Mouse (Mus musculus): ENCODE measurements around the gene Gm20662. TPM values are rescaled to one million over a fixed set of nuclear protein-coding genes. Genes with fewer than 3 reads are reported as not detected.

Gm20662 gene
- polyA plus RNA-seq, 1 experiment from 2014 or later = 0.61 TPM

GRCm38 (mm10) chr9:107971690-107972541 is 24.2 kb upstream of the Gm20662 start:
- Histone ChIP-seq H3K9me3 (ENCODE audit: control insufficient read depth, low read length) (no peaks in the 10 kb centered on the region), H3K4me3 (ENCODE audit: low read length) (no peak overlapping the region), H3K27me3 (ENCODE audit: control insufficient read depth, insufficient read depth, low read length) (no peaks in the 10 kb centered on the region), H3K9ac (ENCODE audit: low read depth, low read length) (no peak overlapping the region), H3K4me1 (ENCODE audit: control insufficient read depth, insufficient read depth, low read length) (peaks cover 4% of the 10 kb centered on the region; the same call in 1 of the 2 replicates), H3K4me2 (replicated peaks; ENCODE audit: low read depth, low read length) (no peak overlapping the region), H3K36me3 (ENCODE audit: control insufficient read depth, insufficient read depth, low read length) (peaks cover 25% of the 10 kb centered on the region), H3K27ac (ENCODE audit: low read depth, low read length) (no peak overlapping the region)
- no peak for ATAC-seq (ENCODE audit: low FRiP score, low TSS enrichment)
- WGBS = 67% methylated on average over 8 of the region's 8 CpGs

- H3K27me3 ChIP-seq (ENCODE audit: control insufficient read depth, insufficient read depth, low read length) = no peaks in the 10 kb centered on the region
- H3K4me3 ChIP-seq (ENCODE audit: low read length) = no peak overlapping the region
- no peak for ATAC-seq (ENCODE audit: low FRiP score, low TSS enrichment)
- no peak overlapping the region for H3K4me2 ChIP-seq (replicated peaks; ENCODE audit: low read depth, low read length)
- peaks cover 17% of the 10 kb centered on the region; the same call in 1 of the 2 replicates for H3K36me3 ChIP-seq (ENCODE audit: control insufficient read depth, insufficient read depth, low read length)
- H3K4me1 ChIP-seq (ENCODE audit: control insufficient read depth, insufficient read depth, low read length) = peaks cover 4% of the 10 kb centered on the region; the same call in 1 of the 2 replicates
- H3K9ac ChIP-seq (ENCODE audit: low read depth, low read length) = no peak overlapping the region
- no peak overlapping the region for H3K27ac ChIP-seq (ENCODE audit: low read depth, low read length)
- 80% methylated on average over 10 of the region's 10 CpGs for WGBS
- no peaks in the 10 kb centered on the region for H3K9me3 ChIP-seq (ENCODE audit: control insufficient read depth, low read length)
Observed at GRCm38 (mm10) chr9:107974491-107975171, 21.5 kb upstream of the Gm20662 start.

GRCm38 (mm10) chr9:107975399-107976386 is 20.5 kb upstream of the Gm20662 start, which contains the start of gene Uba7:
Gene Uba7 (plus strand): TSS chr9:107975505.
- Histone ChIP-seq H3K9ac (ENCODE audit: low read depth, low read length) (no peak within 1 kb of the TSS), H3K4me2 (replicated peaks; ENCODE audit: low read depth, low read length) (peak within 1 kb of the TSS; percentile 8; the same call in 1 of the 2 replicates), H3K27ac (ENCODE audit: low read depth, low read length) (peak within 1 kb of the TSS; percentile 34; the same call in 1 of the 2 replicates), H3K36me3 (ENCODE audit: control insufficient read depth, insufficient read depth, low read length) (peaks cover 16% of the 10 kb centered on the region; the same call in 1 of the 2 replicates), H3K4me1 (ENCODE audit: control insufficient read depth, insufficient read depth, low read length) (peaks cover 5% of the 10 kb centered on the region), H3K27me3 (ENCODE audit: control insufficient read depth, insufficient read depth, low read length) (no peaks in the 10 kb centered on the region), H3K9me3 (ENCODE audit: control insufficient read depth, low read length) (no peaks in the 10 kb centered on the region), H3K4me3 (ENCODE audit: low read length) (no peak within 1 kb of the TSS)
- ATAC-seq (ENCODE audit: low FRiP score, low TSS enrichment) = no peak
- 71% methylated on average over 12 of the region's 12 CpGs for WGBS

GRCm38 (mm10) chr9:107978815-107979214 is 17.3 kb upstream of the Gm20662 start:
- Histone ChIP-seq H3K9me3 (ENCODE audit: control insufficient read depth, low read length) (no peaks in the 10 kb centered on the region), H3K4me2 (replicated peaks; ENCODE audit: low read depth, low read length) (no peak overlapping the region), H3K27me3 (ENCODE audit: control insufficient read depth, insufficient read depth, low read length) (no peaks in the 10 kb centered on the region), H3K27ac (ENCODE audit: low read depth, low read length) (no peak overlapping the region), H3K9ac (ENCODE audit: low read depth, low read length) (no peak overlapping the region), H3K4me3 (ENCODE audit: low read length) (no peak overlapping the region), H3K36me3 (ENCODE audit: control insufficient read depth, insufficient read depth, low read length) (0 out of 2 replicates have a peak, but pooled peaks cover 2% of the 10 kb centered on the region), H3K4me1 (ENCODE audit: control insufficient read depth, insufficient read depth, low read length) (peaks cover 35% of the 10 kb centered on the region)
- 92% methylated on average over 12 of the region's 12 CpGs for WGBS
- no peak for ATAC-seq (ENCODE audit: low FRiP score, low TSS enrichment)

GRCm38 (mm10) chr9:107981684-107982605 is 14.2 kb upstream of the Gm20662 start:
- peak overlapping the region; percentile 79 for H3K9ac ChIP-seq (ENCODE audit: low read depth, low read length)
- H3K4me3 ChIP-seq (ENCODE audit: low read length) = peak overlapping the region; percentile 37
- H3K4me2 ChIP-seq (replicated peaks; ENCODE audit: low read depth, low read length) = peak overlapping the region; percentile 45
- ATAC-seq (ENCODE audit: low FRiP score, low TSS enrichment) = peak; percentile 37; the same call in 1 of the 2 replicates
- peaks cover 38% of the 10 kb centered on the region for H3K4me1 ChIP-seq (ENCODE audit: control insufficient read depth, insufficient read depth, low read length)
- WGBS = 33% methylated on average over 6 of the region's 7 CpGs
- H3K9me3 ChIP-seq (ENCODE audit: control insufficient read depth, low read length) = no peaks in the 10 kb centered on the region
- H3K27ac ChIP-seq (ENCODE audit: low read depth, low read length) = peak overlapping the region; percentile 100
- H3K27me3 ChIP-seq (ENCODE audit: control insufficient read depth, insufficient read depth, low read length) = no peaks in the 10 kb centered on the region
- H3K36me3 ChIP-seq (ENCODE audit: control insufficient read depth, insufficient read depth, low read length) = peaks cover 5% of the 10 kb centered on the region; the same call in 1 of the 2 replicates

GRCm38 (mm10) chr9:107982681-107983346 is 13.3 kb upstream of the Gm20662 start, which contains the start of gene Gm20661:
Gene Gm20661 (plus strand): TSS chr9:107983058.
- H3K27me3 ChIP-seq (ENCODE audit: control insufficient read depth, insufficient read depth, low read length) = no peaks in the 10 kb centered on the region
- peaks cover 40% of the 10 kb centered on the region for H3K4me1 ChIP-seq (ENCODE audit: control insufficient read depth, insufficient read depth, low read length)
- peak within 1 kb of the TSS; percentile 53 for H3K4me3 ChIP-seq (ENCODE audit: low read length)
- H3K9me3 ChIP-seq (ENCODE audit: control insufficient read depth, low read length) = no peaks in the 10 kb centered on the region
- ATAC-seq (ENCODE audit: low FRiP score, low TSS enrichment) = peak; percentile 74
- WGBS = 3% methylated on average over 14 of the region's 14 CpGs
- H3K9ac ChIP-seq (ENCODE audit: low read depth, low read length) = peak within 1 kb of the TSS; percentile 79
- peaks cover 5% of the 10 kb centered on the region; the same call in 1 of the 2 replicates for H3K36me3 ChIP-seq (ENCODE audit: control insufficient read depth, insufficient read depth, low read length)
- H3K27ac ChIP-seq (ENCODE audit: low read depth, low read length) = peak within 1 kb of the TSS; percentile 100
- H3K4me2 ChIP-seq (replicated peaks; ENCODE audit: low read depth, low read length) = peak within 1 kb of the TSS; percentile 45

GRCm38 (mm10) chr9:107983421-107983890 is 12.7 kb upstream of the Gm20662 start:
- ATAC-seq (ENCODE audit: low FRiP score, low TSS enrichment) = peak; percentile 60
- H3K9me3 ChIP-seq (ENCODE audit: control insufficient read depth, low read length) = no peaks in the 10 kb centered on the region
- WGBS = 5% methylated on average over 4 of the region's 4 CpGs
- H3K36me3 ChIP-seq (ENCODE audit: control insufficient read depth, insufficient read depth, low read length) = peaks cover 5% of the 10 kb centered on the region; the same call in 1 of the 2 replicates
- H3K4me3 ChIP-seq (ENCODE audit: low read length) = peak overlapping the region; percentile 53
- peak overlapping the region; percentile 100 for H3K27ac ChIP-seq (ENCODE audit: low read depth, low read length)
- H3K4me2 ChIP-seq (replicated peaks; ENCODE audit: low read depth, low read length) = peak overlapping the region; percentile 45
- H3K27me3 ChIP-seq (ENCODE audit: control insufficient read depth, insufficient read depth, low read length) = no peaks in the 10 kb centered on the region
- H3K4me1 ChIP-seq (ENCODE audit: control insufficient read depth, insufficient read depth, low read length) = peaks cover 40% of the 10 kb centered on the region
- H3K9ac ChIP-seq (ENCODE audit: low read depth, low read length) = peak overlapping the region; percentile 79; the same call in 1 of the 2 replicates

All from kidney, embryonic 14.5 days (tissue).